Mouse (Mus musculus): ENCODE measurements around the gene Gm10282.

GRCm38 (mm10) chr8:72271051-72271660 is 33.9 kb downstream of the Gm10282 start:
- TF ChIP-seq CTCF (IDR thresholded peaks at IDR 0.05; ENCODE audit: borderline replicate concordance, insufficient read depth, low read depth, low read length) (no peak), POLR2A (IDR thresholded peaks at IDR 0.05; ENCODE audit: borderline replicate concordance, insufficient read depth, low read length) (no peak)

All from cerebellum, adult 2 months (tissue).